Mouse (Mus musculus): Measurements from ENCODE around the gene Magt1. TPM values are rescaled to one million over a fixed set of nuclear protein-coding genes. Genes with fewer than 3 reads are reported as not detected.

The Magt1 gene
- polyA plus RNA-seq (2015; fragmentation: Nextera tagmentation; extraction: Ambion mirVana), result 30.9 and 41.9 TPM in 2 replicates

GRCm38 (mm10) chrX:106011465-106012159 lies at the start of gene Magt1:
TSS of gene Magt1 (minus strand) at chrX:106011906.
- Histone ChIP-seq H3K9me3 (replicated peaks) (no peaks in the 10 kb centered on the region), H3K4me3 (replicated peaks) (peak within 1 kb of the TSS; percentile 72)
- WGBS (ENCODE audit: insufficient replicate concordance), result 17% methylated on average over 45 of the region's 45 CpGs

GRCm38 (mm10) chrX:106048191-106048590 lies 36.5 kb upstream of the Magt1 start:
- no peaks in the 10 kb centered on the region for H3K9me3 ChIP-seq (replicated peaks)
- ATAC-seq (ENCODE audit: low read depth) (no peak), DNase-seq (no peak)
- 47% methylated on average over 1 of the region's 1 CpGs for WGBS (ENCODE audit: insufficient replicate concordance)
- H3K4me1 ChIP-seq (replicated peaks), result peaks cover 35% of the 10 kb centered on the region
- no peak overlapping the region for H3K9ac ChIP-seq
- H3K4me3 ChIP-seq (replicated peaks), result no peak overlapping the region
- no peaks in the 10 kb centered on the region for H3K36me3 ChIP-seq
- H3K27ac ChIP-seq, result no peak overlapping the region
- H3K4me2 ChIP-seq, result no peak overlapping the region
- no peaks in the 10 kb centered on the region for H3K27me3 ChIP-seq

More at GRCm38 (mm10) chrX:106011465-106012159, at the start of gene Magt1:
- H3K4me1 ChIP-seq (replicated peaks), result peaks cover 24% of the 10 kb centered on the region
- peak within 1 kb of the TSS; percentile 79 for H3K9ac ChIP-seq
- ATAC-seq (ENCODE audit: low read depth), result peak; percentile 96
- H3K27me3 ChIP-seq, result no peaks in the 10 kb centered on the region
- peak; percentile 85 for DNase-seq
- H3K27ac ChIP-seq, result peak within 1 kb of the TSS; percentile 91
- peak within 1 kb of the TSS; percentile 70 for H3K4me2 ChIP-seq
- no peaks in the 10 kb centered on the region for H3K36me3 ChIP-seq

GRCm38 (mm10) chrX:106045928-106046327 lies 34.2 kb upstream of the Magt1 start:
- H3K9ac ChIP-seq, result no peak overlapping the region
- no peaks in the 10 kb centered on the region for H3K9me3 ChIP-seq (replicated peaks)
- H3K4me1 ChIP-seq (replicated peaks), result peaks cover 38% of the 10 kb centered on the region
- 40% methylated on average over 9 of the region's 9 CpGs for WGBS (ENCODE audit: insufficient replicate concordance)
- ATAC-seq (ENCODE audit: low read depth), result peak; percentile 55
- no peaks in the 10 kb centered on the region for H3K27me3 ChIP-seq
- no peaks in the 10 kb centered on the region for H3K36me3 ChIP-seq
- H3K4me2 ChIP-seq, result peak overlapping the region; percentile 14; the same call in 1 of the 2 replicates
- DNase-seq, result peak; percentile 17
- peak overlapping the region; percentile 50 for H3K27ac ChIP-seq
- no peak overlapping the region for H3K4me3 ChIP-seq (replicated peaks)

- no peak overlapping the region for H3K27ac ChIP-seq
- no peak for DNase-seq
- no peaks in the 10 kb centered on the region for H3K9me3 ChIP-seq (replicated peaks)
- H3K4me2 ChIP-seq, result no peak overlapping the region
- peaks cover 38% of the 10 kb centered on the region for H3K4me1 ChIP-seq (replicated peaks)
- H3K36me3 ChIP-seq, result no peaks in the 10 kb centered on the region
- WGBS (ENCODE audit: insufficient replicate concordance), result 59% methylated on average over 2 of the region's 2 CpGs
- no peak overlapping the region for H3K4me3 ChIP-seq (replicated peaks)
- no peak for ATAC-seq (ENCODE audit: low read depth)
- H3K9ac ChIP-seq, result no peak overlapping the region
- no peaks in the 10 kb centered on the region for H3K27me3 ChIP-seq
Measured at GRCm38 (mm10) chrX:106045455-106045854, 33.7 kb upstream of the Magt1 start.

- Histone ChIP-seq H3K27ac (peak overlapping the region; percentile 72), H3K27me3 (no peaks in the 10 kb centered on the region), H3K4me3 (replicated peaks) (no peak overlapping the region), H3K36me3 (no peaks in the 10 kb centered on the region), H3K4me2 (peak overlapping the region; percentile 36), H3K9ac (peak overlapping the region; percentile 37), H3K9me3 (replicated peaks) (no peaks in the 10 kb centered on the region), H3K4me1 (replicated peaks) (peaks cover 38% of the 10 kb centered on the region)
- DNase-seq, result peak; percentile 37
- ATAC-seq (ENCODE audit: low read depth), result peak; percentile 75
- 27% methylated on average over 8 of the region's 8 CpGs for WGBS (ENCODE audit: insufficient replicate concordance)
Measured at GRCm38 (mm10) chrX:106043863-106044617, 32.3 kb upstream of the Magt1 start.

GRCm38 (mm10) chrX:106037185-106037752 lies 25.6 kb upstream of the Magt1 start:
- no peak overlapping the region for H3K27ac ChIP-seq

GRCm38 (mm10) chrX:106035727-106036126 lies 24.0 kb upstream of the Magt1 start:
- H3K4me1 ChIP-seq (replicated peaks), result peaks cover 19% of the 10 kb centered on the region
- ATAC-seq (ENCODE audit: low read depth) (no peak), DNase-seq (no peak)
- no peak overlapping the region for H3K27ac ChIP-seq
- H3K9ac ChIP-seq, result no peak overlapping the region
- no peaks in the 10 kb centered on the region for H3K9me3 ChIP-seq (replicated peaks)
- 45% methylated on average over 2 of the region's 2 CpGs for WGBS (ENCODE audit: insufficient replicate concordance)
- no peak overlapping the region for H3K4me2 ChIP-seq
- H3K36me3 ChIP-seq, result no peaks in the 10 kb centered on the region
- no peaks in the 10 kb centered on the region for H3K27me3 ChIP-seq
- H3K4me3 ChIP-seq (replicated peaks), result no peak overlapping the region

More at GRCm38 (mm10) chrX:106037185-106037752, 25.6 kb upstream of the Magt1 start:
- H3K9me3 ChIP-seq (replicated peaks), result no peaks in the 10 kb centered on the region
- DNase-seq (no peak), ATAC-seq (ENCODE audit: low read depth) (no peak)
- H3K4me2 ChIP-seq, result no peak overlapping the region
- no peak overlapping the region for H3K4me3 ChIP-seq (replicated peaks)
- H3K4me1 ChIP-seq (replicated peaks), result peaks cover 19% of the 10 kb centered on the region
- no peak overlapping the region for H3K9ac ChIP-seq
- WGBS (ENCODE audit: insufficient replicate concordance), result 56% methylated on average over 3 of the region's 3 CpGs
- no peaks in the 10 kb centered on the region for H3K36me3 ChIP-seq
- H3K27me3 ChIP-seq, result no peaks in the 10 kb centered on the region

GRCm38 (mm10) chrX:106031124-106031523 lies 19.4 kb upstream of the Magt1 start:
- Histone ChIP-seq H3K36me3 (no peaks in the 10 kb centered on the region), H3K27me3 (no peaks in the 10 kb centered on the region), H3K4me2 (no peak overlapping the region), H3K4me3 (replicated peaks) (no peak overlapping the region), H3K9ac (no peak overlapping the region), H3K27ac (no peak overlapping the region), H3K4me1 (replicated peaks) (peaks cover 19% of the 10 kb centered on the region; the same call in 1 of the 2 replicates), H3K9me3 (replicated peaks) (no peaks in the 10 kb centered on the region)
- ATAC-seq (ENCODE audit: low read depth) (no peak), DNase-seq (no peak)

GRCm38 (mm10) chrX:106030176-106030575 lies 18.5 kb upstream of the Magt1 start:
- Histone ChIP-seq H3K4me3 (replicated peaks) (no peak overlapping the region), H3K36me3 (no peaks in the 10 kb centered on the region), H3K9ac (no peak overlapping the region), H3K9me3 (replicated peaks) (no peaks in the 10 kb centered on the region), H3K4me1 (replicated peaks) (peaks cover 17% of the 10 kb centered on the region; the same call in 1 of the 2 replicates), H3K4me2 (0 out of 2 replicates have a peak overlapping the region, but pooled peaks have one; percentile 14), H3K27me3 (no peaks in the 10 kb centered on the region), H3K27ac (no peak overlapping the region)
- DNase-seq (no peak), ATAC-seq (ENCODE audit: low read depth) (no peak)
- 62% methylated on average over 5 of the region's 5 CpGs for WGBS (ENCODE audit: insufficient replicate concordance)

- peaks cover 17% of the 10 kb centered on the region; the same call in 1 of the 2 replicates for H3K4me1 ChIP-seq (replicated peaks)
- no peak for ATAC-seq (ENCODE audit: low read depth)
- WGBS (ENCODE audit: insufficient replicate concordance), result 15% methylated on average over 8 of the region's 8 CpGs
Measured at GRCm38 (mm10) chrX:106027343-106027674, 15.6 kb upstream of the Magt1 start.

More at GRCm38 (mm10) chrX:106027343-106027674, 15.6 kb upstream of the Magt1 start:
- Histone ChIP-seq H3K27ac (peak overlapping the region; percentile 61; the same call in 1 of the 2 replicates), H3K9ac (peak overlapping the region; percentile 75), H3K27me3 (no peaks in the 10 kb centered on the region), H3K4me2 (peak overlapping the region; percentile 67), H3K9me3 (replicated peaks) (no peaks in the 10 kb centered on the region), H3K4me3 (replicated peaks) (peak overlapping the region; percentile 65), H3K36me3 (no peaks in the 10 kb centered on the region)
- DNase-seq, result no peak
